Mouse (Mus musculus): ENCODE data around the gene Pcnt.

Pcnt gene

GRCm38 (mm10) chr10:76316194-76316593, 126.4 kb downstream of the Pcnt start:
- peak; percentile 49 to 63 for DNase-seq (ENCODE audit: low spot score in 2 of 2)

- no peak for DNase-seq (ENCODE audit: low spot score in 2 of 2)
Observed at GRCm38 (mm10) chr10:76306738-76307137, 135.8 kb downstream of the Pcnt start.
